Mouse (Mus musculus): ENCODE measurements at regions not wholly inside any gene's neighbourhood (a gene's known extent, or its start where the extent isn't known, plus 50 kb on each side); places are given as distances from the start of the nearest gene placed in this dataset.

DNA sequence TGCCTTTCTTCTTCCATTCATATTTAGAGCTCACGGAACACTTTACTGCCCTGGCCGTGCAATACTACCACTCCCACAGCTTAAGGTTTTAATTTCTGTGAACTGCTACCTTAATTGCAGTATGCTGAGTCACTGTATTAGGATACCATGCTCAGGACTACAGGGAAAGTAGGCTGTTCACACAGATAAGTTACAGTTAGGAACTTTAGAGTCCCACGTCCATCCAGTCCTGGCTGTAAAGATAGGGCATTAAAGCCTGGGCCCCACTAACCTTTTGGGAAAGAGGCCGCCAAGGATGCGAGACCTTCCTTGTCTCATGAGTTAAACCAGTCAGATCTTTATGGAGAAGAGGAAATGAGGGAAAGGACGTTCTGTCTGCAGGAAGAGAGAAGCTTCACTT, 574.6 kb downstream of the Stpg2 start:
- no peak for ATAC-seq (replicated peaks; ENCODE audit: poor library complexity, severe bottlenecking)

DNA sequence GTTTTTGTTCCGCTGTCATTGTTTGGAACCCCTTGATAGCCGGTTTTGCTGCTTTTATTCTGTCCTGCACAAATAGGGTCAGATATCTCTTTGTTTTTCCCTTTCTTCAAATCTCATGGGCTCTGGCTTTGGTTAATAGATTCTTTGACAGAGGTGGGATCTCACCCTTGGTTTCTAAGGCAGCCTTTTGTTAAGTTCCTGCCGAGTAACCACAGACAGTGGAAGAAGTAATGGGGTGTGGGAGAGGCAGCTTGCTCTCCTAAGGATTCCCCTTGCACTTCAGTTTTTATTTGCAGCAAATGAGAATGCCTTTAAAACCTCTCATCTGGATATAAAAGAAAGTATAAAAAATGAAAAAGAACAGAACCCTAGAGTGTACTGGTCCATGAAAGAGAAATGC, 577.9 kb downstream of the Stpg2 start:
- ATAC-seq (replicated peaks; ENCODE audit: poor library complexity, severe bottlenecking): no peak

DNA sequence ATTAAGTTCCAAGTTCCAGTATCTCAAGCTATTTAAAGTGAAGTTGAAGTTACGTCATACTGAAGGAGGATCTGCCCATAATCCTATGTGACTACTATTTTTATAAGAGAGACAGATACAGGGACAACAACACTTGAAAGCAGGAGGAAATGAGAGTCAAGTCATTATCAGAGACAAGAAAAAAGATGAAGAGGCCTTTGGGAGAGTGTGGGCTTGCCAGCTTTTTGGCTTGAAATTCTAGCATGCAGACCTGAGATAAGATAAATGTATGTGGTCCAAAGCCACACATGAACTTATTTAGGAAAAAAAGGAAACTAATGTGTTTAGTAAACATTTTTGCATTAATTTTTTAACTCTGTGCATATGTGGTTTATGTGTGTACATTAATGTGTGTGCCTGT, 581.0 kb downstream of the Stpg2 start:
- 0 out of 2 replicates have a peak, but pooled peaks have one; percentile 14 for ATAC-seq (replicated peaks; ENCODE audit: poor library complexity, severe bottlenecking)

DNA sequence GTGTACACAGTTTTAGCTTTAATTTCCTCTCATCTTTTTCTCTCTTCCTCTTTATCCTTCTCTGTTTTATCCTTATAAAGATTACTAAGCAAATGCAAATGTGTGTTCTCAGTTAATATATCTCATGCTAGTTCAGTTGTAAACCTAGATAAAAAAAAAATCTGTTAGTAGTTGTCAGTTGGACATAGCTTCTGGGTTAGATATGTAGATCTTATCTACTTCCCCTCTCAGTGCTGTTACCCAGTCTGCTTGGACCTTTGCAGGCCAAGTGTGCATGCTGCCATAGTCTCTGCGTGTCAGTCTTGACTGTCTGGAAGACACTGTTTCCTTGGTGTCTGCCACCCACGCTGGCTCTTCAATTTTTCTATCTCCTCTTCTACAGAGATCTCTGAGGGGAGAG, 583.4 kb downstream of the Stpg2 start:
- ATAC-seq (replicated peaks; ENCODE audit: poor library complexity, severe bottlenecking): peak; percentile 44; the same call in 1 of the 2 replicates

- ATAC-seq (replicated peaks; ENCODE audit: poor library complexity, severe bottlenecking): no peak
These were observed 591.2 kb downstream of the Stpg2 start for GRCm38 (mm10) chr3:139796685-139797084.

GRCm38 (mm10) chr3:139799059-139799458, 593.6 kb downstream of the Stpg2 start:
- ATAC-seq (replicated peaks; ENCODE audit: poor library complexity, severe bottlenecking): no peak

DNA sequence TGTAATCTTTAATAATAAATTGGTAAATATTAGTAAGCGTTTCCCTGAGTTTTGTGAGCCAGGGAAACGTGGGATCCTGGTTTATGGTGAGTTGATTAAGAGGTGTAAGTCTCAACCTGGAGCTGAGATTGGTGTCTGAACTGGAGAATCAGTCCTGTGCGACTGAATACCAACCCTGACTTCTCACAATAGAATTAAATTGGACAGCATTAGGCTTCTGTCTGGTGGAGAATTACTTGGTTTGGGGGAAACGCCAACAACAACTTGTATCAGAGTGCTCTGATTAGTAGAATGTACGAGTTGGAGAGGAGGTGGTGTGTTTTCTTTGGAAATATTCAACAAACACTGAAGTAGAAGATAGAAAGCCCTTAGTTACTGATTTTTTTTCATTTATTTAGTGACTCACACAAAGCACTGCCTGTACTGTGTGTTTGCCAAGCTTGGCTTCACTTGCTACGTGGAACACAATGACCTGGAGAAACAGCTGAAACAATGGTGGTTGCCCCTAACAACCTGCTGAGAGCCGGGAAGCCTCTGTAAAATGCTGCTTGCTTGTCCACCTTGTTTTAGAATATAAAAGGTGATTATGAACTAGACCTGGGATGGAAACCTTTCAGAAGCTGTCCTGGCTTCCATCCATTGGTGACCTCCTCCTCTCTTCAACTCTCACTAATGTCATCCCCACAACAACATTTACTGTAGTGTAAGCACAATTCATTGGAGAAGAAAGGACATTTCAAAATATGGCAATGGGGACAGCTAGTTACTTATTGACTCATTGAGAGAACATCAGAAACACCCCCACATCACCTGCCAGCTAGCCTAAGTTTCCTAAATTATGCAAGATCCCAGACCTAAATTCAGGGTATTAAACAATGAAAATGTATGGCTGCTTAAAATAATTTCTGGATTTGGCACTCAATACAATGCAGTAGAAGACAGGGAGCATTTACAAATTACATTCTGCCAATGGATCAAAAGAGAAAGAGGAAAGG, 597.5 kb downstream of the Stpg2 start:
- no peak for ATAC-seq (replicated peaks; ENCODE audit: poor library complexity, severe bottlenecking)

DNA sequence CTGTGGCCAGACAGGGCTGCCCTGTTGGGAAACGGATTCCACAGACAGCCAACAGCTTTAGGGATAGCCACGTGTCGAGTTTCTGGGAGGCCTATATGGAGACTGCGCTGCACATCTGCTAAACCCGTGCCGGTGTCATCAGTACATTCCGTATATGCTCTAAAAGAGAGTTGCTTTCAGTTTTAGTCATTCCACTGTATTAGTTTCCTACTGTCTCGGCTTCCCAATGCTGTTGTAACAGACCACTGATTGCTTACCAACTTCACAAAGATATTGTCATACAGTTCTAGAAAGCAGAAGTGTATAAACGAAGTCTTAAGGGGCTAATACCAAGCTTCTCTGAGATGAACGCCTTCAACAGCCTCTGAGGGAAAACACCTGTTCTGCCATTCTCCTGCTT, 622.5 kb downstream of the Stpg2 start:
- ATAC-seq (replicated peaks; ENCODE audit: poor library complexity, severe bottlenecking): peak; percentile 48

GRCm38 (mm10) chr3:139828581-139828980, 623.1 kb downstream of the Stpg2 start:
- no peak for ATAC-seq (replicated peaks; ENCODE audit: poor library complexity, severe bottlenecking)

DNA sequence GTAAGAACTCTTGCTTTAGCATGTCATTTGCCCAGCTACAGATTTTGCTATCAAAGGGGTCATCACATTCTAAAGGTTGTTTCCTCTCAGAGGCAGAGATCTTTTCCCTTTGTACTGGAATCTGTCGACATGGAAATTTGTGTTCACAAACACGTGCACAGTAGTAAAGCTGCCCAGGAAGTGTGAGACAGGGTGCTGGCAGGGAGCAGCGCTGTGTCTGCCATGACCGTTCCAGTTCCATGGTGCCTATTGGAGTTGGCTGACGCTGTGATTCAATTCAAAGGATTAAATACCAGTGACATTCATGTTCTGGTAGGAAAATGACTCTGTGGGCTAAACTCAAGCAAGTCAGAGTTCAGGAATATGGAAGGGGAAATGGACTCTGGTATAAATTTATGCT, 627.1 kb downstream of the Stpg2 start:
- ATAC-seq (replicated peaks; ENCODE audit: poor library complexity, severe bottlenecking): no peak

DNA sequence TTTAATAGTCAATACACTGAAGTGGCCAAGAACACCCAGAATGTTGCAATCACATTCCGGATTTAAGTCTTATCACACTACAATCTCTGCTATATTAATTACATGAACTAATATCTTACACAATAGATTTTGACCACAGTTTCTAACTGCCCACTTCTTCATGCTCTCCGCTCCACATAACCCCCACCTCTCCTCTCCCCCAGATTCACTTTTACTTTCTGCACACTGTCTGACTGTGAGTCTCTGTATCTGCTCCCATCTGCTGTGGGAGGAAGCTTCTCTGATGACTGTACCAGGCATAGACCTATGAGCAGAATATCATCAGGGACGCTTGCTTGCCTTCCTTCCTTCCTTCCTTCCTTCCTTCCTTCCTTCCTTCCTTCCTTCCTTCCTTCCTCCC, 636.5 kb downstream of the Stpg2 start:
- ATAC-seq (replicated peaks; ENCODE audit: poor library complexity, severe bottlenecking): peak; percentile 98

GRCm38 (mm10) chr3:139842988-139843605, 637.6 kb downstream of the Stpg2 start:
- no peak for ATAC-seq (replicated peaks; ENCODE audit: poor library complexity, severe bottlenecking)

GRCm38 (mm10) chr3:139844443-139844842, 638.9 kb downstream of the Stpg2 start:
- ATAC-seq (replicated peaks; ENCODE audit: poor library complexity, severe bottlenecking): no peak

- ATAC-seq (replicated peaks; ENCODE audit: poor library complexity, severe bottlenecking): no peak
These were observed 642.3 kb downstream of the Stpg2 start for GRCm38 (mm10) chr3:139847826-139848225.

GRCm38 (mm10) chr3:139859966-139860635, 654.6 kb downstream of the Stpg2 start:
- peak; percentile 68 for ATAC-seq (replicated peaks; ENCODE audit: poor library complexity, severe bottlenecking)

DNA sequence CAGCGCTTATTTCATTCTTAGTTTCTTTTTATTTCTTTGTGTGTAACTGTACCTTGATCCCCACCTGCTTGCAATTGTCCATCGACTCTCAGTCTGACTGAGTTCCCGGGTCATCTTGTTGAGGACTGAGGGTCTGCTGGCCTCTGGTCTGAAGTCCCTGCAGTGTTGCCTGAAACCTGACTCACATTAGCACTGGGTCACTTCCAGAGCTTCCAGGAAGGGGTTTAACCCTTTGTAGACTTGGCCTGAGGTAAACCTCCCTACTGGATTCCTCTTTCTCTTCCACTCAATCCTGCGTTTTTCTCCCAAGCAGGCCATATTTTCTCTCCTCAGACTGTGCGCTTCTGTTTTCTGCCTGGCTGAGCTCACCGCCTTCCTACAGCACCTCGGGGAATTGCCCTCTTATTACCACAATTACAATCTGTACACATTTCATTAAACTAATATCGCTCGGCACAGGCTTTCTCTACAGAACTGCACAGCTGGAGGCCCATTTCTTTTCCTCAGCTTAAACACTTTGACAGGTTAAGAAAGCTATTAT, 655.4 kb downstream of the Stpg2 start:
- peak; percentile 6; the same call in 1 of the 2 replicates for ATAC-seq (replicated peaks; ENCODE audit: poor library complexity, severe bottlenecking)

GRCm38 (mm10) chr3:139866329-139866728, 660.8 kb downstream of the Stpg2 start:
- no peak for ATAC-seq (replicated peaks; ENCODE audit: poor library complexity, severe bottlenecking)

GRCm38 (mm10) chr3:139867030-139867429, 661.5 kb downstream of the Stpg2 start:
- peak; percentile 78 for ATAC-seq (replicated peaks; ENCODE audit: poor library complexity, severe bottlenecking)

- peak; percentile 70 for ATAC-seq (replicated peaks; ENCODE audit: poor library complexity, severe bottlenecking)
These were observed 662.0 kb downstream of the Stpg2 start for GRCm38 (mm10) chr3:139867499-139867898.

DNA sequence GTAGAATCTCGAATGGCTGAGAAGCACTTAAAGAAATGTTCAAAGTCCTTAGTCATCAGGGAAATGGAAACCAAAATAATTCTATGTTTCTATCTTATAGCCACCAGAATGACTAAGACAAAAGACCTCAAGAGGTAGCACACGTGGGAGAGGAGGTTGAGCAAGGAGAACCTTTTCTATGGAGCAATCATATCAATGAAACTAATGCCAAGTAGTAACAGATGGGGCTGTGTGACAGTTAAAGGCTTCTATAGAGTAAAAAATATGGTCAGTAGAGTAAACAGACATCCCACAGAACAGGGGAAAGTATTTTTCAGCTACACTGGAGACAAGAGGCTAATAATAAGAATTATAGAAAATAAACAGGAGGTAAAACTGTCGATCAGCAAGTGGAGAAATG, 664.3 kb downstream of the Stpg2 start:
- peak; percentile 96 for ATAC-seq (replicated peaks; ENCODE audit: poor library complexity, severe bottlenecking)
